Mouse (Mus musculus) MEL (cell line): ENCODE measurements around the gene Slc30a2.

Experiments
- CHD2 ChIP-seq: IDR thresholded peaks from 2 replicates; pipeline ENCODE4 v1.6.1; 2011; ENCODE audit warnings: low read length, improper control_type of control experiment
- CTCF ChIP-seq, 3 experiments: IDR thresholded peaks in 2 of 3; conservative IDR thresholded peaks in 1 of 3; 2 replicates each; pipeline ENCODE4 v1.5.1; 2011 to 2012; ENCODE audit warnings: low read length in 3 of 3, low read depth in 2 of 3, mild to moderate bottlenecking in 2 of 3, improper control_type of control experiment in 1 of 3, inconsistent platforms in 1 of 3, mixed read lengths in 1 of 3, moderate library complexity in 1 of 3; ENCODE audit not compliant: control insufficient read depth in 1 of 3, insufficient read depth in 1 of 3, poor library complexity in 1 of 3, severe bottlenecking in 1 of 3
- MYB ChIP-seq: IDR thresholded peaks from 2 replicates; pipeline ENCODE4 v1.6.1; 2011; ENCODE audit warnings: mild to moderate bottlenecking, low read depth, low read length, improper control_type of control experiment

DNA sequence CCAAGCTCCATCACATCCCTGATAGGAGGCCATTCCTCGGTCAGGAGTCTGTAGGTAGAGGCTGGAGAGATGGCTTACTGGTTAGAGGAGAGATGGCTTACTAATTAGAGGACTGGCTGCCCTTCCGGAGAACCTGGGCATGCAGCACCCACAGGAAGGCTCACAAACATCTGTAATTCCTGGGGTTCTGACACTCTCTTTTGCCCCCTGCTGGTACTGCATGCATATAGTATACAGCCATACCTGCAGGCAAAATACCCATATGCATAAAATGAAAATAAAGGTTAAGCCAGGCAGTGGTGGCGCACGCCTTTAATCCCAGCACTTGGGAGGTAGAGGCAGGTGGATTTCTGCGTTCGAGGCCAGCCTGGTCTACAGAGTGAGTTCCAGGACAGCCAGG lies 44.3 kb downstream of the Slc30a2 start:
- TF ChIP-seq CHD2 (no peak), MYB (no peak), CTCF (IDR thresholded peaks at IDR 0.05 in 2 of 3, conservative IDR thresholded peaks at IDR 0.05 in 1 of 3; ENCODE audit: control insufficient read depth in 1 of 3, insufficient read depth in 1 of 3, low read depth in 2 of 3, low read length in 3 of 3, poor library complexity in 1 of 3, severe bottlenecking in 1 of 3) (peak in 2 of 3 experiments; percentile 9 to 34; a peak in 2 of 6 replicates)
